Mouse (Mus musculus): ENCODE results near the gene Olfr235. TPM values are rescaled to one million over a fixed set of nuclear protein-coding genes. Genes with fewer than 3 reads are reported as not detected.
A peak's percentile ranks its signal among the peaks of the same experiment; 100 is the strongest.
"Not testable (repeated sequence)": the region's sequence is repeated elsewhere in the genome, so short reads cannot be mapped to it uniquely, and the experiment has no call there.

Gene Olfr235
- not detected in 2 replicates for polyA plus RNA-seq (2014; fragmentation: Nextera tagmentation; extraction: Ambion mirVana)

GRCm38 (mm10) chr19:12260732-12261131 is at the start of gene Olfr235:
Olfr235 (plus strand) TSS chr19:12261032.
- H3K27me3 ChIP-seq (replicated peaks; ENCODE audit: control insufficient read depth, insufficient read depth, low read length), result no peaks in the 10 kb centered on the region
- H3K27ac ChIP-seq (ENCODE audit: low read depth, low read length), result no peak within 1 kb of the TSS
- no peaks in the 10 kb centered on the region for H3K36me3 ChIP-seq (ENCODE audit: control insufficient read depth, insufficient read depth, low read length)
- H3K9me3 ChIP-seq (replicated peaks; ENCODE audit: control insufficient read depth, low read length), result no peaks in the 10 kb centered on the region
- WGBS, result 63% methylated on average over 1 of the region's 1 CpGs
- no peak for ATAC-seq
- H3K4me2 ChIP-seq (ENCODE audit: low read length), result no peak within 1 kb of the TSS
- no peaks in the 10 kb centered on the region for H3K4me1 ChIP-seq (ENCODE audit: control insufficient read depth, insufficient read depth, low read length)
- no peak within 1 kb of the TSS for H3K9ac ChIP-seq (ENCODE audit: low read length)
- no peak within 1 kb of the TSS for H3K4me3 ChIP-seq (ENCODE audit: low read depth, low read length)
- no peak for DNase-seq (ENCODE audit: low spot score)

DNA sequence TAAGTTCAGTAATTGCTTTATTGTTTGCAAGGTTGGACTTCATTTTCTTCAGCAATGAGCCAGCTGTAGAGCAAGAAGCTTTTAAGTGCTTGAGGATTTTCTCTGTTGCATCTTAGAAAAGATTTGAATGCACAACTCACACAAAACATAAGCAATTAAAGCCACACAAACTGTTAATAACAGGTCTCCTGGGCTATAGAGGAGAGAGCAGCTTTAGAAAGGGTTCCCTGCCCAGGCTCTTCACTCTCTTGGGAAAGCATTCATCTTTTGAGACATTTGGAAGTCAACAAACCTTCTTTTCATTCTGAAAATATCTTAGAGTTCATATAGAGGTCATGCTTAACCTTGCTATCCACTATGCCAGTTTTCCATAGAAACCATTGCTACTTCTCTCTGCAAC is 28.3 kb upstream of the Olfr235 start, which contains the start of gene Olfr1432:
Olfr1432 (minus strand) TSS at position 101 of the 400 bp plus-strand sequence.
- H3K4me2 ChIP-seq (ENCODE audit: low read length); DNase-seq (ENCODE audit: low spot score); H3K4me1 ChIP-seq (ENCODE audit: control insufficient read depth, insufficient read depth, low read length); H3K27me3 ChIP-seq (replicated peaks; ENCODE audit: control insufficient read depth, insufficient read depth, low read length); H3K4me3 ChIP-seq (ENCODE audit: low read depth, low read length); H3K9me3 ChIP-seq (replicated peaks; ENCODE audit: control insufficient read depth, low read length); ATAC-seq; H3K9ac ChIP-seq (ENCODE audit: low read length); H3K27ac ChIP-seq (ENCODE audit: low read depth, low read length); H3K36me3 ChIP-seq (ENCODE audit: control insufficient read depth, insufficient read depth, low read length): not testable (repeated sequence)

DNA sequence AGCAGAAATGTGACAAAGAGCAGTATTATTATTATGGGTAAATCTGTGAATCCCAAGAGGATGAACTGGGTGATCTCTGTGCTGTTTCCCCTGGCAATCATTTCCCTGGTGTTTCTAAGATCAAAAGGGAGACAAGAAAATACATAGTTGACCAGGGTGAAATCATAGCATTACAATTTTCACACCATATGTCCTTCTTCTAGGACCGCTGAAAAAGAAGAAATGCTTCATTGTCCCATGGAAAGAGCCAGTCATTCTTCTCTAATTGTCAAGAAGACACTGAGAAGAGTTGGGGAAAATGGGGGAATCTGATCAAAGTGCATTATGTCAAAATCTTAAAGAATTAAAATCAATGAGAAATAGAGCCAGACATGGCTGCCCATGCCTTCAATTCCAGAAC is 19.3 kb upstream of the Olfr235 start, which contains the start of gene Olfr262:
Olfr262 (minus strand) TSS at position 101 of the 400 bp plus-strand sequence.
- no peak for DNase-seq (ENCODE audit: low spot score)
- 83% methylated on average over 1 of the region's 1 CpGs for WGBS
- no peak for ATAC-seq
- Histone ChIP-seq H3K4me2 (ENCODE audit: low read length) (no peak within 1 kb of the TSS), H3K27ac (ENCODE audit: low read depth, low read length) (no peak within 1 kb of the TSS), H3K36me3 (ENCODE audit: control insufficient read depth, insufficient read depth, low read length) (no peaks in the 10 kb centered on the region), H3K9me3 (replicated peaks; ENCODE audit: control insufficient read depth, low read length) (no peaks in the 10 kb centered on the region), H3K9ac (ENCODE audit: low read length) (no peak within 1 kb of the TSS), H3K4me3 (ENCODE audit: low read depth, low read length) (no peak within 1 kb of the TSS), H3K27me3 (replicated peaks; ENCODE audit: control insufficient read depth, insufficient read depth, low read length) (no peaks in the 10 kb centered on the region), H3K4me1 (ENCODE audit: control insufficient read depth, insufficient read depth, low read length) (no peaks in the 10 kb centered on the region)

GRCm38 (mm10) chr19:12279554-12279953 is 18.7 kb downstream of the Olfr235 start, which contains the start of gene Olfr1434:
Olfr1434 (plus strand) TSS chr19:12279854.
- H3K4me1 ChIP-seq (ENCODE audit: control insufficient read depth, insufficient read depth, low read length), result no peaks in the 10 kb centered on the region
- H3K36me3 ChIP-seq (ENCODE audit: control insufficient read depth, insufficient read depth, low read length), result no peaks in the 10 kb centered on the region
- no peaks in the 10 kb centered on the region for H3K27me3 ChIP-seq (replicated peaks; ENCODE audit: control insufficient read depth, insufficient read depth, low read length)
- H3K4me2 ChIP-seq (ENCODE audit: low read length), result no peak within 1 kb of the TSS
- no peak for DNase-seq (ENCODE audit: low spot score)
- no peak within 1 kb of the TSS for H3K4me3 ChIP-seq (ENCODE audit: low read depth, low read length)
- H3K9me3 ChIP-seq (replicated peaks; ENCODE audit: control insufficient read depth, low read length), result no peaks in the 10 kb centered on the region
- no peak for ATAC-seq
- no peak within 1 kb of the TSS for H3K27ac ChIP-seq (ENCODE audit: low read depth, low read length)
- 73% methylated on average over 2 of the region's 2 CpGs for WGBS
- no peak within 1 kb of the TSS for H3K9ac ChIP-seq (ENCODE audit: low read length)

- H3K36me3 ChIP-seq (ENCODE audit: control insufficient read depth, insufficient read depth, low read length), result no peaks in the 10 kb centered on the region
- no peak overlapping the region for H3K27ac ChIP-seq (ENCODE audit: low read depth, low read length)
- DNase-seq (ENCODE audit: low spot score), result peak; percentile 5
- no peaks in the 10 kb centered on the region for H3K4me1 ChIP-seq (ENCODE audit: control insufficient read depth, insufficient read depth, low read length)
- no peak for ATAC-seq
- H3K27me3 ChIP-seq (replicated peaks; ENCODE audit: control insufficient read depth, insufficient read depth, low read length), result no peaks in the 10 kb centered on the region
- no peaks in the 10 kb centered on the region for H3K9me3 ChIP-seq (replicated peaks; ENCODE audit: control insufficient read depth, low read length)
- no peak overlapping the region for H3K4me3 ChIP-seq (ENCODE audit: low read depth, low read length)
- no peak overlapping the region for H3K9ac ChIP-seq (ENCODE audit: low read length)
- no peak overlapping the region for H3K4me2 ChIP-seq (ENCODE audit: low read length)
These were observed 32.1 kb downstream of the Olfr235 start for GRCm38 (mm10) chr19:12292979-12293378.

DNA sequence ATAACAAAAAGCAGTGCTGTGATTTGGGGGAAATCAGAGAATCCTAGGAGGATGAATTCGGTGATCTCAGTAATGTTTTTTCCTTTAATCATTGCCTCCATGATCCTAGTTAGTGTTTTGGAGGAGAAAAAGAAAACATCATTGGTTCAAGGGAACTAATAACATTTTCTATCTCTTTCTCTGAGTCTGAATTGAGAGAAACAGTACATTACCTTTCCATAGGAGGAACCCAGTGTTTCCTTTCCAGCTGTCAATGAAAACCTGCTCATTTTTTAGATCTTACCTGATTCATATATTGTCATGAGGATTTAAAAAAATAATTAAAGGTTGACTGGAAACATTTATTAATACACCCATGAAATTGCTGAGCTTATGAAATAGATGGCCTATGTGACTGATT is 38.2 kb downstream of the Olfr235 start, which contains the start of gene Olfr1436:
Olfr1436 (minus strand) TSS at position 101 of the 400 bp plus-strand sequence.
- H3K27me3 ChIP-seq (replicated peaks; ENCODE audit: control insufficient read depth, insufficient read depth, low read length); H3K4me1 ChIP-seq (ENCODE audit: control insufficient read depth, insufficient read depth, low read length); H3K4me3 ChIP-seq (ENCODE audit: low read depth, low read length); H3K9me3 ChIP-seq (replicated peaks; ENCODE audit: control insufficient read depth, low read length); ATAC-seq; H3K36me3 ChIP-seq (ENCODE audit: control insufficient read depth, insufficient read depth, low read length); H3K9ac ChIP-seq (ENCODE audit: low read length); H3K27ac ChIP-seq (ENCODE audit: low read depth, low read length); DNase-seq (ENCODE audit: low spot score); H3K4me2 ChIP-seq (ENCODE audit: low read length): not testable (repeated sequence)
- WGBS, result 90% methylated on average over 1 of the region's 1 CpGs

Other genes starting within 250 kb of the Olfr235 start
- not detected in 2 replicates for gene Olfr1423, start 219.7 kb upstream of the Olfr235 start, polyA plus RNA-seq (2014; fragmentation: Nextera tagmentation; extraction: Ambion mirVana)
- not detected in 2 replicates for gene Olfr1424, start 198.3 kb upstream of the Olfr235 start, polyA plus RNA-seq (2014; fragmentation: Nextera tagmentation; extraction: Ambion mirVana)
- not detected in 2 replicates for gene Olfr1425, start 183.3 kb upstream of the Olfr235 start, polyA plus RNA-seq (2014; fragmentation: Nextera tagmentation; extraction: Ambion mirVana)
- not detected in 2 replicates for gene Olfr1426, start 169.0 kb upstream of the Olfr235 start, polyA plus RNA-seq (2014; fragmentation: Nextera tagmentation; extraction: Ambion mirVana)
- not detected in 2 replicates for gene Olfr1427, start 157.7 kb upstream of the Olfr235 start, polyA plus RNA-seq (2014; fragmentation: Nextera tagmentation; extraction: Ambion mirVana)
- not detected in 2 replicates for gene Olfr1428, start 145.1 kb upstream of the Olfr235 start, polyA plus RNA-seq (2014; fragmentation: Nextera tagmentation; extraction: Ambion mirVana)
- not detected in 2 replicates for gene Olfr76, start 137.8 kb upstream of the Olfr235 start, polyA plus RNA-seq (2014; fragmentation: Nextera tagmentation; extraction: Ambion mirVana)
- gene Olfr1555-ps1, start 90.9 kb upstream of the Olfr235 start, polyA plus RNA-seq (2014; fragmentation: Nextera tagmentation; extraction: Ambion mirVana), result not detected in 2 replicates
- not detected in 2 replicates for gene Olfr1431, start 60.4 kb upstream of the Olfr235 start, polyA plus RNA-seq (2014; fragmentation: Nextera tagmentation; extraction: Ambion mirVana)
- not detected in 2 replicates for gene Olfr1432, start 28.4 kb upstream of the Olfr235 start, polyA plus RNA-seq (2014; fragmentation: Nextera tagmentation; extraction: Ambion mirVana)
- not detected in 2 replicates for gene Olfr262, start 19.4 kb upstream of the Olfr235 start, polyA plus RNA-seq (2014; fragmentation: Nextera tagmentation; extraction: Ambion mirVana)
- not detected in 2 replicates for gene Olfr1434, start 18.8 kb downstream of the Olfr235 start, polyA plus RNA-seq (2014; fragmentation: Nextera tagmentation; extraction: Ambion mirVana)
- not detected in 2 replicates for gene Olfr1436, start 38.1 kb downstream of the Olfr235 start, polyA plus RNA-seq (2014; fragmentation: Nextera tagmentation; extraction: Ambion mirVana)
- gene Olfr1437, start 64.1 kb downstream of the Olfr235 start, polyA plus RNA-seq (2014; fragmentation: Nextera tagmentation; extraction: Ambion mirVana), result not detected in 2 replicates
- not detected in 2 replicates for gene Olfr1438-ps1, start 74.9 kb downstream of the Olfr235 start, polyA plus RNA-seq (2014; fragmentation: Nextera tagmentation; extraction: Ambion mirVana)
- gene Olfr1440, start 126.2 kb downstream of the Olfr235 start, polyA plus RNA-seq (2014; fragmentation: Nextera tagmentation; extraction: Ambion mirVana), result not detected in 2 replicates
- not detected in 2 replicates for gene Olfr1441, start 156.4 kb downstream of the Olfr235 start, polyA plus RNA-seq (2014; fragmentation: Nextera tagmentation; extraction: Ambion mirVana)
- gene Pfpl, start 166.9 kb downstream of the Olfr235 start, polyA plus RNA-seq (2014; fragmentation: Nextera tagmentation; extraction: Ambion mirVana), result not detected in 2 replicates
- gene Mpeg1, start 199.7 kb downstream of the Olfr235 start, polyA plus RNA-seq (2014; fragmentation: Nextera tagmentation; extraction: Ambion mirVana), result 0.55 and 0.75 TPM in 2 replicates
- gene Dtx4, start 240.4 kb downstream of the Olfr235 start, polyA plus RNA-seq (2014; fragmentation: Nextera tagmentation; extraction: Ambion mirVana), result 15.3 and 18.2 TPM in 2 replicates